Mouse (Mus musculus) small intestine, adult 2 months (tissue): ENCODE data around the gene Nfyb. TPM values are rescaled to one million over a fixed set of nuclear protein-coding genes. Genes with fewer than 3 reads are reported as not detected.
A peak's percentile ranks its signal among the peaks of the same experiment; 100 is the strongest.

ENCODE experiments used
- H3K27ac ChIP-seq: fragments of 200-500 bp; 2 replicates; pipeline ENCODE4 v1.5.1; 2012; ENCODE audit warnings: low read depth, low read length, control low read depth, inconsistent platforms; ENCODE audit not compliant: insufficient read depth
- H3K27me3 ChIP-seq: fragments of 200-500 bp; 2 replicates; pipeline ENCODE4 v1.6.1; 2012; ENCODE audit warnings: mild to moderate bottlenecking, moderate library complexity, low read length, inconsistent platforms; ENCODE audit not compliant: control insufficient read depth, insufficient read depth
- H3K36me3 ChIP-seq: fragments of 200-500 bp; 2 replicates; pipeline ENCODE4 v1.6.1; 2012; ENCODE audit warnings: mild to moderate bottlenecking, low read length, control low read depth, inconsistent platforms; ENCODE audit not compliant: control insufficient read depth, insufficient read depth
- H3K4me1 ChIP-seq: fragments of 200-500 bp; 2 replicates; pipeline ENCODE4 v1.6.1; 2012; ENCODE audit warnings: low read length, inconsistent platforms, mixed read lengths; ENCODE audit not compliant: control insufficient read depth, insufficient read depth, insufficient read length
- H3K4me3 ChIP-seq: fragments of 200-500 bp; 2 replicates; pipeline ENCODE4 v1.5.1; 2012; ENCODE audit warnings: low read depth, mild to moderate bottlenecking, control low read depth, inconsistent platforms, low read length, moderate library complexity
- CTCF ChIP-seq: fragments of 200-500 bp; IDR thresholded peaks from 2 replicates; pipeline ENCODE4 v1.5.1; 2012; ENCODE audit warnings: low read depth, mild to moderate bottlenecking, control low read depth, inconsistent platforms, low read length, moderate library complexity, mixed read lengths; ENCODE audit not compliant: insufficient replicate concordance, insufficient read length; ENCODE audit errors: extremely low read depth
- POLR2A ChIP-seq: fragments of 200-500 bp; IDR thresholded peaks from 2 replicates; pipeline ENCODE4 v1.6.1; 2012; ENCODE audit warnings: low read depth, mild to moderate bottlenecking, control low read depth, inconsistent platforms, low read length, moderate library complexity
- WGBS: fragments of 180-500 bp; shearing (Covaris S2); methylation state at CpG from one replicate; pipeline ENCODE4 v1.1.7; 2018; 5-methylcytosine and 5-hydroxymethylcytosine counted together
- polyA plus RNA-seq: library from polyadenylated mRNA; depleted of rRNA; stranded (reverse); fragments of >200 nt; gene quantifications from 2 replicates; pipeline ENCODE4 v1.2.3, GENCODE M21; 2012; rRNA removed

Nfyb gene
- polyA plus RNA-seq, 1 experiment, result 5.2 TPM

GRCm38 (mm10) chr10:82744296-82744695 is 19.6 kb downstream of the Nfyb start:
- WGBS, result 92% methylated on average over 6 of the region's 6 CpGs
- no peak overlapping the region for H3K4me3 ChIP-seq
- peaks cover 44% of the 10 kb centered on the region for H3K36me3 ChIP-seq
- H3K27me3 ChIP-seq, result no peaks in the 10 kb centered on the region
- no peak overlapping the region for H3K27ac ChIP-seq
- H3K4me1 ChIP-seq, result no peaks in the 10 kb centered on the region; the same call in 1 of the 2 replicates
- TF ChIP-seq POLR2A (no peak), CTCF (no peak)

GRCm38 (mm10) chr10:82742578-82742977 is 21.4 kb downstream of the Nfyb start:
- no peaks in the 10 kb centered on the region; the same call in 1 of the 2 replicates for H3K4me1 ChIP-seq
- H3K4me3 ChIP-seq, result no peak overlapping the region
- no peak overlapping the region for H3K27ac ChIP-seq
- no peaks in the 10 kb centered on the region for H3K27me3 ChIP-seq
- H3K36me3 ChIP-seq, result peaks cover 45% of the 10 kb centered on the region
- no peak for TF ChIP-seq CTCF
- no peak for TF ChIP-seq POLR2A
- 80% methylated on average over 1 of the region's 1 CpGs for WGBS

GRCm38 (mm10) chr10:82741876-82742275 is 22.1 kb downstream of the Nfyb start:
- Histone ChIP-seq H3K27ac (no peak overlapping the region), H3K27me3 (no peaks in the 10 kb centered on the region), H3K4me3 (no peak overlapping the region), H3K4me1 (no peaks in the 10 kb centered on the region; the same call in 1 of the 2 replicates), H3K36me3 (peaks cover 44% of the 10 kb centered on the region)
- TF ChIP-seq POLR2A, result no peak
- TF ChIP-seq CTCF, result no peak
- WGBS, result 93% methylated on average over 4 of the region's 4 CpGs

- Histone ChIP-seq H3K36me3 (peaks cover 41% of the 10 kb centered on the region), H3K4me3 (no peak overlapping the region), H3K4me1 (no peaks in the 10 kb centered on the region; the same call in 1 of the 2 replicates), H3K27ac (no peak overlapping the region), H3K27me3 (no peaks in the 10 kb centered on the region)
- TF ChIP-seq POLR2A (no peak), CTCF (no peak)
- WGBS, result 84% methylated on average over 8 of the region's 8 CpGs
Measured at GRCm38 (mm10) chr10:82741354-82741753, 22.6 kb downstream of the Nfyb start.

GRCm38 (mm10) chr10:82699296-82699941 is 64.5 kb downstream of the Nfyb start:
- under 1% methylated on average over 52 of the region's 59 CpGs for WGBS
- Histone ChIP-seq H3K4me3 (peak overlapping the region; percentile 99), H3K4me1 (peaks cover 13% of the 10 kb centered on the region), H3K27ac (peak overlapping the region; percentile 46), H3K27me3 (no peaks in the 10 kb centered on the region), H3K36me3 (peaks cover 11% of the 10 kb centered on the region)
- no peak for TF ChIP-seq CTCF
- TF ChIP-seq POLR2A, result no peak; the same call in 1 of the 2 replicates

GRCm38 (mm10) chr10:82698712-82699261 is 65.2 kb downstream of the Nfyb start:
- peak overlapping the region; percentile 57 for H3K27ac ChIP-seq
- WGBS, result under 1% methylated on average over 42 of the region's 42 CpGs

More at GRCm38 (mm10) chr10:82698712-82699261, 65.2 kb downstream of the Nfyb start:
- TF ChIP-seq CTCF, result no peak
- TF ChIP-seq POLR2A, result peak; percentile 64
- H3K4me1 ChIP-seq, result peaks cover 13% of the 10 kb centered on the region
- peaks cover 7% of the 10 kb centered on the region for H3K36me3 ChIP-seq
- peak overlapping the region; percentile 99 for H3K4me3 ChIP-seq
- H3K27me3 ChIP-seq, result no peaks in the 10 kb centered on the region

Other genes with a start within 250 kb of the Nfyb start
- 27.1 and 30.6 TPM in 2 replicates for gene 1190007I07Rik, start 140.9 kb downstream of the Nfyb start, polyA plus RNA-seq
- gene Tdg, start 134.3 kb downstream of the Nfyb start, polyA plus RNA-seq, result 7.3 and 11.5 TPM in 2 replicates
- 0.15 and 0.56 TPM in 2 replicates for gene Glt8d2, start 73.5 kb downstream of the Nfyb start, polyA plus RNA-seq
- 3.1 and 5.0 TPM in 2 replicates for gene Hcfc2, start 68.0 kb downstream of the Nfyb start, polyA plus RNA-seq
- gene Txnrd1, start 69.8 kb upstream of the Nfyb start, polyA plus RNA-seq, result 58.6 and 69.4 TPM in 2 replicates
- gene Eid3, start 102.5 kb upstream of the Nfyb start, polyA plus RNA-seq, result 0.43 and 0.48 TPM in 2 replicates
- 3.7 and 5.5 TPM in 2 replicates for gene Chst11, start 221.4 kb upstream of the Nfyb start, polyA plus RNA-seq